Mouse (Mus musculus) left cerebral cortex, postnatal 25 days (tissue): ENCODE measurements at regions not wholly inside any gene's neighbourhood (a gene's known extent, or its start where the extent isn't known, plus 50 kb on each side); places are given as distances from the start of the nearest gene placed in this dataset.

ENCODE experiments used
- DNase-seq, 2 experiments: peaks; one replicate each; pipeline ENCODE4 v3.0.0; 2022; ENCODE audit warnings: low spot score in 2 of 2, mixed read lengths in 1 of 2
- intact Hi-C: fragments of 180-260 bp; cut with DNase I; formaldehyde crosslinking; loops from one replicate; pipeline ENCODE4 v1.15.1; 2025

- DNase-seq: peak in 1 of 2 experiments; percentile 1
- intact Hi-C loops: no loop called here
Observed at GRCm38 (mm10) chrX:81616397-81616796, 158.5 kb upstream of the 4930595M18Rik start.
